Mouse (Mus musculus) kidney, postnatal 0 days (tissue): ENCODE measurements around the gene Marcksl1. TPM values are rescaled to one million over a fixed set of nuclear protein-coding genes. Genes with fewer than 3 reads are reported as not detected.
A peak's percentile ranks its signal among the peaks of the same experiment; 100 is the strongest.

Experiments used
- ATAC-seq: fragments of 200-750 bp; cut with Nextera tagmentation; replicated peaks from 2 replicates; pipeline ENCODE4 v1.8.0; 2017; ENCODE audit warnings: low read depth, moderate number of reproducible peaks, moderate TSS enrichment, moderate library complexity; ENCODE audit not compliant: low FRiP score
- DNase-seq: peaks from one replicate; pipeline ENCODE4 v3.0.0-alpha.2; 2016; ENCODE audit warnings: low spot score
- H3K27ac ChIP-seq: fragments of 300-500 bp; sonication (generic); 2 replicates; pipeline ENCODE4 v1.5.1; 2014; ENCODE audit warnings: mild to moderate bottlenecking
- H3K27me3 ChIP-seq: fragments of 300-500 bp; sonication (generic); 2 replicates; pipeline ENCODE4 v1.6.1; 2014; ENCODE audit warnings: low read length, mixed read lengths; ENCODE audit not compliant: insufficient read depth
- H3K36me3 ChIP-seq: fragments of 300-500 bp; sonication (generic); 2 replicates; pipeline ENCODE4 v1.6.1; 2014; ENCODE audit warnings: low read length, mixed read lengths; ENCODE audit not compliant: insufficient read depth
- H3K4me1 ChIP-seq: fragments of 300-500 bp; sonication (generic); replicated peaks from 2 replicates; pipeline ENCODE4 v1.6.1; 2014; ENCODE audit warnings: antibody characterized with exemption, low read length, mixed read lengths; ENCODE audit not compliant: insufficient read depth
- H3K4me2 ChIP-seq: fragments of 300-500 bp; sonication (generic); 2 replicates; pipeline ENCODE4 v1.6.1; 2014; ENCODE audit warnings: mild to moderate bottlenecking, low read length, moderate library complexity, mixed read lengths
- H3K4me3 ChIP-seq: fragments of 300-500 bp; sonication (generic); replicated peaks from 2 replicates; pipeline ENCODE4 v1.5.1; 2014; ENCODE audit warnings: low read depth, low read length
- H3K9ac ChIP-seq: fragments of 300-500 bp; sonication (generic); 2 replicates; pipeline ENCODE4 v1.6.1; 2014; ENCODE audit warnings: low read depth, low read length
- H3K9me3 ChIP-seq: fragments of 300-500 bp; sonication (generic); replicated peaks from 2 replicates; pipeline ENCODE4 v1.6.1; 2016; ENCODE audit warnings: low read length, inconsistent platforms, mixed read lengths
- CTCF ChIP-seq: IDR thresholded peaks from 2 replicates; pipeline ENCODE4 v1.5.1; 2016; ENCODE audit warnings: antibody characterized with exemption, low read depth, mild to moderate bottlenecking, moderate library complexity
- WGBS: fragments of 180-500 bp; shearing (Covaris S2); extraction: QIAGEN DNeasy Blood & Tissue Kit; methylation state at CpG from one replicate; pipeline ENCODE4 v1.1.7; 2014; 5-methylcytosine and 5-hydroxymethylcytosine counted together
- polyA plus RNA-seq: library from polyadenylated mRNA; unstranded; fragments of >200 nt; fragmentation: Nextera tagmentation; extraction: Ambion mirVana; gene quantifications from 2 replicates; pipeline ENCODE4 v1.2.1, GENCODE M21; 2015

Gene Marcksl1
- polyA plus RNA-seq, 1 experiment from 2014 or later, result 613 TPM

- ATAC-seq, result no peak
- no peak for TF ChIP-seq CTCF
- WGBS, result 52% methylated on average over 9 of the region's 9 CpGs
- Histone ChIP-seq H3K27me3 (no peaks in the 10 kb centered on the region), H3K27ac (no peak overlapping the region), H3K4me3 (no peak overlapping the region), H3K4me1 (peaks cover 5% of the 10 kb centered on the region), H3K36me3 (no peaks in the 10 kb centered on the region), H3K4me2 (no peak overlapping the region), H3K9ac (no peak overlapping the region), H3K9me3 (no peaks in the 10 kb centered on the region)
- DNase-seq, result no peak
Observed at GRCm38 (mm10) chr4:129502327-129502888, 11.0 kb upstream of the Marcksl1 start.

DNA sequence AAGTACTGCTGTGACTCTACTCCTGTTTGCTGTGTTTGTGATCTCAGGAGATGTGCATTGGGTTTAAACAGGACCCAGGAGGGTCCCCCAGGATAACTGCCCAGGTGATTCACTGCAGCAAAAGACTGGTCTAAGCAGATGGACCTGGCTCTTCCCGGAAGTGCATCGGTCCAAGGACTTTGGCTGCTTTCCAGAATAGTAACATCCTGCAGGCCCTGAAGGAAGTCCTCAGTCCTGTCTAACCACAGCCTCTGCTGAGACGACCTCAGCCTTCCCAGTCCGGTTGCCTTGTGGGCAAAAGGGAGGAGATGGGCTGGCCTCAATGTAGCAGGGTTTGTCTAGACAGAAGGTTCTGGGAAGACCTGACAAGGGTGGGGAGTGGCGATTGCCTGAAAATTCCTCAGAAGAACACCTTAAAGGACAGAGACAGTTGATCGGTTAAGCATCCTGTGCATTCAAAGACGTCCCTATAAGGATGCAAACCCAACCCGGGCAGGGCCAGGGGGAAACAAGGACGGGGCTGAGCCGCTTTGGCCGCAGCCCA lies 10.4 kb upstream of the Marcksl1 start:
- WGBS, result 60% methylated on average over 11 of the region's 11 CpGs
- ATAC-seq, result no peak
- no peak overlapping the region for H3K9ac ChIP-seq
- no peak overlapping the region for H3K4me3 ChIP-seq
- no peaks in the 10 kb centered on the region for H3K9me3 ChIP-seq
- no peak for TF ChIP-seq CTCF
- H3K27ac ChIP-seq, result no peak overlapping the region
- H3K36me3 ChIP-seq, result no peaks in the 10 kb centered on the region
- H3K27me3 ChIP-seq, result no peaks in the 10 kb centered on the region
- DNase-seq, result no peak
- H3K4me1 ChIP-seq, result peaks cover 5% of the 10 kb centered on the region
- no peak overlapping the region for H3K4me2 ChIP-seq

- Histone ChIP-seq H3K4me3 (no peak overlapping the region), H3K36me3 (no peaks in the 10 kb centered on the region), H3K4me2 (no peak overlapping the region), H3K9ac (no peak overlapping the region), H3K27me3 (no peaks in the 10 kb centered on the region), H3K4me1 (no peaks in the 10 kb centered on the region), H3K27ac (no peak overlapping the region), H3K9me3 (no peaks in the 10 kb centered on the region)
- 79% methylated on average over 3 of the region's 3 CpGs for WGBS
- no peak for TF ChIP-seq CTCF
- no peak for ATAC-seq
- DNase-seq, result no peak
Observed at GRCm38 (mm10) chr4:129505511-129505910, 7.9 kb upstream of the Marcksl1 start.

DNA sequence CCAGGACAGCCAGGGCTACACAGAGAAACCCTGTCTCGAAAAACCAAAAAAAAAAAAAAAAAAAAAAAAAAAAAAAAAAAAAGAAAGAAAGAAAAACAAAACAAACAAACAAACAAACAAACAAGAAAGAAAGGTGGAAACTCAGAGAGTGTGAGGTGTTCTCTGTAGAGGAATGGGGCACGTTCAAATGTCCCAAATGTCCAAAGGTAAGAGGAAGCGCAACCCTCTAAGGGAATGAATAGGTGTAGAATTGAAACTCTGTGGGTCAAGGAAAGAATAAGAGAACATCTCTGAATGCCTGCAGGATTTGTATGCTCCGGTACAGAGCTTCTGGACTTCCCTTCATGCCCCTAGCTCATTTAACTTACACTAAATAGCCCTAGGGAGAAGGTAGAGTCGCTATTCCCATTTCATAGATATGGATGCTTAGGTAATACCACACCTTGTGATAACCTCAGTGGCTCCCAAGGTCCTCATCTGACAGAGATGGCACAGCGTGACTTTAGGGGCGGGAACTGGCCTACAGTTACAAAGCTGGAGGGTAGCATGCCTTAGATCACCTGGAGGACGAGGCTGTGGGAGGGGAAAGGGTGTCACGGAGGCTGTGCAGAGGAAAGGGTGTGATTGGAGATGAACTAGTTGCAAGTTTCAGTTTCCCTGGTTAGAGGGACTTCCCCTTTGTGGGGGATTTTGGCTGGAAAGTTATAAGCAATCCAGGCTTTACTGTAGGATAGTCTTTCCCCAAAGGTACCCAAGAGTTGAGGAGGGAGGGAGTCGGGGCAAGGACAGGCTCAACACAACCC lies 5.7 kb upstream of the Marcksl1 start:
- H3K4me1 ChIP-seq, result 0 out of 2 replicates have a peak, but pooled peaks cover 3% of the 10 kb centered on the region
- H3K9ac ChIP-seq, result no peak overlapping the region
- no peaks in the 10 kb centered on the region for H3K9me3 ChIP-seq
- no peaks in the 10 kb centered on the region for H3K36me3 ChIP-seq
- 60% methylated on average over 9 of the region's 10 CpGs for WGBS
- H3K27me3 ChIP-seq, result no peaks in the 10 kb centered on the region
- no peak overlapping the region for H3K4me3 ChIP-seq
- TF ChIP-seq CTCF, result no peak
- no peak for DNase-seq
- no peak for ATAC-seq
- H3K27ac ChIP-seq, result no peak overlapping the region
- no peak overlapping the region for H3K4me2 ChIP-seq

GRCm38 (mm10) chr4:129508237-129508515 lies 5.2 kb upstream of the Marcksl1 start:
- no peak overlapping the region for H3K4me3 ChIP-seq
- H3K36me3 ChIP-seq, result no peaks in the 10 kb centered on the region
- DNase-seq (no peak), ATAC-seq (no peak)
- no peak overlapping the region for H3K4me2 ChIP-seq
- H3K27me3 ChIP-seq, result no peaks in the 10 kb centered on the region
- TF ChIP-seq CTCF, result no peak
- WGBS, result 48% methylated on average over 3 of the region's 3 CpGs
- 0 out of 2 replicates have a peak, but pooled peaks cover 3% of the 10 kb centered on the region for H3K4me1 ChIP-seq
- no peak overlapping the region for H3K9ac ChIP-seq
- no peaks in the 10 kb centered on the region for H3K9me3 ChIP-seq
- no peak overlapping the region for H3K27ac ChIP-seq

DNA sequence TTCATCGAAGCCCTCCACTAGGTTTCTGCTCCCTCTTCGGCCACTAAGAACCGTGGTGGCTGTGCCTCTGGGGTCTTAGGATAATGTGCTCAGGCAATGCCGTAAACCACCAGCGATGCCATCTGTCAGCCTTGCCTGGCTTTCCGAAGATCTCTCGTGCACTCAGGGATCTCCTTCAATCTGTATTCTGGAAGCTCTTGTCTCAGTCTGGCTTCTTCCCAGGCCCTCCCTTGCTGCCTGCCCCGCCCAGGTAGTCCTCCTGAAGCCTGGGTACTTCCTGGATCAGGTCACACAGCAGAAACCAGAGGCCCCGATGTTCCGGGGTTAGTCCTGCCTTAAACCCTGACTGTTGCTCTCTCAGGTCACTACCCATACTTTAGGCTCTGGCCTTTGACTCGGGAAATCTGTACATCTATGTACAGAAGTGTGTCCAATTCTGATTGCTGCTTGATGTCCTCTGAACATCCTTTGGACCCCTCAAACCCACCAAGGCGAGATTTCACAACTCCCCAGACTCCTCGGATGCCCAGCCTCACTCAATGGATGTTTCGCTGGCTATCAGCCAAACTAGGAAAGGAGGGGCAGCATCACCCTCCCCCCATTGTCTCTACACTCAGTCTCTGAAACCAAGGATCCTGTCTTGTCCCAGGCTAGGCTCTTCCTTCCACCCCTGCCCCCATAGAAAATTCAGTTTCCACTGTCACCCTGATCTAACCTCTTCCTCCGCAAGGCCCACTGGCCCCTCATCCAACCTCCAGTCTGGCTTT lies 4.4 kb upstream of the Marcksl1 start:
- Histone ChIP-seq H3K4me3 (no peak overlapping the region), H3K27me3 (no peaks in the 10 kb centered on the region), H3K9ac (no peak overlapping the region), H3K4me2 (no peak overlapping the region), H3K36me3 (no peaks in the 10 kb centered on the region), H3K27ac (peak overlapping the region; percentile 31; the same call in 1 of the 2 replicates), H3K9me3 (no peaks in the 10 kb centered on the region), H3K4me1 (0 out of 2 replicates have a peak, but pooled peaks cover 3% of the 10 kb centered on the region)
- DNase-seq (no peak), ATAC-seq (no peak)
- WGBS, result 55% methylated on average over 15 of the region's 15 CpGs
- TF ChIP-seq CTCF, result no peak
